Mouse (Mus musculus) embryonic facial prominence, embryonic 15.5 days (tissue): Measurements from ENCODE around the gene Il10ra. TPM values are rescaled to one million over a fixed set of nuclear protein-coding genes. Genes with fewer than 3 reads are reported as not detected.

Experiments
- microRNA-seq: library from miRNA; unstranded; fragments of <30 nt; microRNA quantifications from one replicate; pipeline ENCODE4, GENCODE M21; 2016; ENCODE audit warnings: borderline number of aligned reads
- polyA plus RNA-seq: library from polyadenylated mRNA; unstranded; fragments of >200 nt; fragmentation: Nextera tagmentation; extraction: Ambion mirVana; gene quantifications from 2 replicates; pipeline ENCODE4 v1.2.1, GENCODE M21; 2015

Il10ra gene
- polyA plus RNA-seq, 1 experiment from 2014 or later = 1.4 TPM

Small RNA genes within 50 kb of the gene (microRNA-seq; reads per million reads assigned to microRNA genes)
- gene Mir7086 = not detected

Other genes starting within 250 kb of the Il10ra start
- 28.1 and 35.4 TPM in 2 replicates for gene Mpzl2, start 229.3 kb downstream of the Il10ra start, polyA plus RNA-seq
- 8.4 and 9.0 TPM in 2 replicates for gene Mpzl3, start 214.0 kb downstream of the Il10ra start, polyA plus RNA-seq
- gene Jaml, start 190.0 kb downstream of the Il10ra start, polyA plus RNA-seq = 0.41 and 0.77 TPM in 2 replicates
- 4.1 and 4.4 TPM in 2 replicates for gene Scn2b, start 151.4 kb downstream of the Il10ra start, polyA plus RNA-seq
- gene Scn4b, start 130.8 kb downstream of the Il10ra start, polyA plus RNA-seq = 1.00 and 1.6 TPM in 2 replicates
- gene BC049352, start 87.1 kb downstream of the Il10ra start, polyA plus RNA-seq = 5.4 and 6.7 TPM in 2 replicates
- gene Tmprss4, start 65.1 kb downstream of the Il10ra start, polyA plus RNA-seq = 14.1 and 16.6 TPM in 2 replicates
- gene Tmprss13, start 50.0 kb upstream of the Il10ra start, polyA plus RNA-seq = 10.9 and 11.7 TPM in 2 replicates
- 77.4 and 77.5 TPM in 2 replicates for gene Fxyd6, start 101.0 kb upstream of the Il10ra start, polyA plus RNA-seq
- 5.3 and 6.8 TPM in 2 replicates for gene Fxyd2, start 130.5 kb upstream of the Il10ra start, polyA plus RNA-seq
- 0.89 and 1.3 TPM in 2 replicates for gene Dscaml1, start 157.5 kb upstream of the Il10ra start, polyA plus RNA-seq